Mouse (Mus musculus) neural tube, embryonic 14.5 days (tissue): ENCODE results near the gene D430042O09Rik. TPM values are rescaled to one million over a fixed set of nuclear protein-coding genes. Genes with fewer than 3 reads are reported as not detected.

Source experiments
- ATAC-seq: fragments of 200-750 bp; cut with Nextera tagmentation; 2 replicates; pipeline ENCODE4 v1.8.0; 2017; ENCODE audit warnings: low read depth, mild to moderate bottlenecking, moderate TSS enrichment, moderate library complexity
- H3K27ac ChIP-seq: fragments of 300-500 bp; sonication (generic); 2 replicates; pipeline ENCODE4 v1.5.1; 2014; ENCODE audit warnings: low read depth, mild to moderate bottlenecking, control low read depth, low read length, moderate library complexity, mixed read lengths
- H3K27me3 ChIP-seq: fragments of 300-500 bp; sonication (generic); 2 replicates; pipeline ENCODE4 v1.6.1; 2014; ENCODE audit warnings: low read length; ENCODE audit not compliant: control insufficient read depth, insufficient read depth
- H3K36me3 ChIP-seq: fragments of 300-500 bp; sonication (generic); 2 replicates; pipeline ENCODE4 v1.6.1; 2014; ENCODE audit warnings: low read length, mixed read lengths; ENCODE audit not compliant: control insufficient read depth, insufficient read depth
- H3K4me1 ChIP-seq: fragments of 300-500 bp; sonication (generic); 2 replicates; pipeline ENCODE4 v1.6.1; 2014; ENCODE audit warnings: low read length; ENCODE audit not compliant: control insufficient read depth, insufficient read depth
- H3K4me2 ChIP-seq: fragments of 300-500 bp; sonication (generic); 2 replicates; pipeline ENCODE4 v1.6.1; 2014; ENCODE audit warnings: mild to moderate bottlenecking, low read depth, low read length, control low read depth
- H3K4me3 ChIP-seq: fragments of 300-500 bp; sonication (generic); 2 replicates; pipeline ENCODE4 v1.5.1; 2014; ENCODE audit warnings: low read depth, low read length, control low read depth, mixed read lengths
- H3K9ac ChIP-seq: fragments of 300-500 bp; sonication (generic); replicated peaks from 2 replicates; pipeline ENCODE4 v1.6.1; 2014; ENCODE audit warnings: low read depth, mild to moderate bottlenecking, control low read depth, low read length, mixed read lengths
- H3K9me3 ChIP-seq: fragments of 300-500 bp; sonication (generic); 2 replicates; pipeline ENCODE4 v1.6.1; 2016; ENCODE audit warnings: low read length; ENCODE audit not compliant: control insufficient read depth
- WGBS: fragments of 180-500 bp; shearing (Covaris S2); extraction: QIAGEN DNeasy Blood & Tissue Kit; methylation state at CpG from one replicate; pipeline ENCODE4 v1.1.7; 2014; 5-methylcytosine and 5-hydroxymethylcytosine counted together
- polyA plus RNA-seq: library from polyadenylated mRNA; unstranded; fragments of >200 nt; fragmentation: Nextera tagmentation; extraction: Ambion mirVana; gene quantifications from 2 replicates; pipeline ENCODE4 v1.2.1, GENCODE M21; 2014

The D430042O09Rik gene
- polyA plus RNA-seq, 1 experiment from 2014 or later: 6.8 TPM

DNA sequence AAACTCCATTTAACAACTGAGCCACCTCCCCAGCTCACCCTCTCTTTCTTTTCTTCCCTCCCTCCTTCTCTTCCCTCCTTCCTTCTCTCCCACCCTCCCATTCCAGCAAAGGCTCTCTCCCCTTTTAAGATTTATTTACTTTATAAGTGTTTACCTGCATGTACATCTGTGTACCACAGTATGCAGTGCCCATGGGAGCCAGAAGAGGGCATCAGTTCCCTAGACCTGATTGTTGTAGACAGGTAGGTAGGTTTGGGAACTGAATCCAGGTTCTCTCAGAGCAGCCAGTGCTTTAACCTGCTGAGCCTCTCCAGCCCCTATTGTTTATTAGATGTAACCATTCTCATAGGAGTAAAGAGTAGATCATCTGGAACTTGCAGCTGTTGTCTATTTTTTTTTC, 14.4 kb downstream of the D430042O09Rik start:
- no peak for ATAC-seq
- Histone ChIP-seq H3K4me2 (no peak overlapping the region), H3K4me1 (peaks cover 3% of the 10 kb centered on the region; the same call in 1 of the 2 replicates), H3K9ac (no peak overlapping the region), H3K27me3 (no peaks in the 10 kb centered on the region), H3K4me3 (no peak overlapping the region), H3K27ac (no peak overlapping the region), H3K36me3 (no peaks in the 10 kb centered on the region), H3K9me3 (no peaks in the 10 kb centered on the region)

DNA sequence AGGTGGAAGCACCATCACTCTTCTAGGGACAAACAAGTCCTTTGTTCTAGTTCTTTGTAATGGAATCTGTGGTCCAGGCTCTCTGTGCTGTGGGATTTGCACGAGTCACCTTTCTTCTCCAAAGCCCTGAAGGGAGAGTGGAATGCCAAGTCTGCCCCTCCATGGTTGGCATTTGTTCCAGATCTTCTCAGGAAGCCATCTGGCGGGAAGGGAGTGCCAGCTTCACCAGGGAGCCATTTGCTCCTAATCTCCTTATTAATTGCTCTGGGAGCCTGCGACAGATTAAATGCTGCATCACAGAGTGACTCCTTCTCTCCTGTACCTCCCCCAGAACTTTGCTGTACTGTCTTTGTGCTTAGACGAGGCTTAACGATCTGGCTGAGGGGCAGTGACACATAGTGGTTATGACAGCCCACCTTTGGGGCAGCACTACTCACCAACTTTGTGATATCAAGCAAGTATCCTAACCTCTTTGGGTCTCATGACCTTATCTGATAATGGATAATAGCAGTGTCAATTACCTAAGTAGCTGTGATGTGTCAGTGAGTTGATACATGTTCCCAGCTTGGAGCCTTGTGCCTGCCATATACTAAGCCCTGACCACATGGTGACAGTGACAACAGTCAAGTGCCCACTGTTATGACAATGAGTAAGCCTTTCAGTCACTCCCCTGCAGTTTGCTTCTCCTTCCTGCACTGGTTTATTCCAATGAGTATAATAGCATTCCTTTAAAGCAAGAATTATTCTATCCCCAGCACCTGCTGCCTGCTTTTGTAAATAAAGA, 15.7 kb downstream of the D430042O09Rik start:
- H3K4me3 ChIP-seq: no peak overlapping the region
- ATAC-seq: no peak
- no peak overlapping the region for H3K4me2 ChIP-seq
- 27% methylated on average over 5 of the region's 5 CpGs for WGBS
- H3K27me3 ChIP-seq: no peaks in the 10 kb centered on the region
- H3K4me1 ChIP-seq: peaks cover 3% of the 10 kb centered on the region; the same call in 1 of the 2 replicates
- H3K9ac ChIP-seq: no peak overlapping the region
- H3K36me3 ChIP-seq: no peaks in the 10 kb centered on the region
- no peaks in the 10 kb centered on the region for H3K9me3 ChIP-seq
- H3K27ac ChIP-seq: no peak overlapping the region

DNA sequence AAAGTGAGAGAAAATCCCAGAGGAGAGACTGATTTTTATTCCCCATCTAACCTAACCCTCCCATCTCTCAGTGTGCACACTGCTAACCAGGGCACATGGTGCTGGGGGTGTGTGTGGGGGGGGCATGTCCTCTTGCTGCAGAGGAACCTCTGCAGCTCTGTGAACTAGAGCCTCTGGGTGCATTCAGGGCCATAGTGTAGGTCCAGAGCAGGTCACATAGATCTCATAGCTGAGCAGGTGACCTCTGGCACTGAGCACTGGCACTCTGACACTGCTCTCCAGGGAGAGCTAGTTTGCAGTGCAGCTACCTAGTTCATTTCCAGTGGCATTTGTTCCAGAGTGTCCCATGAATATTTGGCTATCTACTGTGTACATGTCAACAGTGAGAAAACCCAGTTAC, 24.0 kb downstream of the D430042O09Rik start:
- H3K4me1 ChIP-seq: no peaks in the 10 kb centered on the region
- H3K27me3 ChIP-seq: no peaks in the 10 kb centered on the region
- no peak; the same call in 1 of the 2 replicates for ATAC-seq
- H3K36me3 ChIP-seq: no peaks in the 10 kb centered on the region
- no peak overlapping the region for H3K4me3 ChIP-seq
- no peaks in the 10 kb centered on the region for H3K9me3 ChIP-seq
- H3K9ac ChIP-seq: no peak overlapping the region
- no peak overlapping the region for H3K27ac ChIP-seq
- H3K4me2 ChIP-seq: no peak overlapping the region

DNA sequence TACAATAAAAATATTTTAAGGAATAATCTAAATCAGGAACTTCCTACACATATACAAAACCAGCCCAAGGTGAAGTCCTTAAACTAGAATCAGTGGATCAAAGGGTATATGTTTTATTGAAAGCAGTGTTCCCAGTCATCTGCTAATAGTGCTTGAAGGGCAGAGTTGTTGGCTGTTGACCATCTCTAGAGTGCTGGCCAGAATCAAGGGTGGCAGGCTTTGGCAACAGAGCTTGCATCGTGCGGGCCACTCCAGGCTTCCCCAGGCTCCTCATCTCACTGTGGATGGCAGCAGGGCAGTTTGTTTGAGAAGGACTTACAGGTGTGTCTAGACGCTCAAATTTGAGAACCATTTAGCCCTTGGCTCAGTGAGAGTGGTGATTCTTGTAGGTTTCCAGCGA, 26.1 kb downstream of the D430042O09Rik start:
- Histone ChIP-seq H3K27ac (no peak overlapping the region), H3K4me3 (no peak overlapping the region), H3K4me1 (no peaks in the 10 kb centered on the region), H3K9me3 (no peaks in the 10 kb centered on the region), H3K4me2 (no peak overlapping the region), H3K27me3 (no peaks in the 10 kb centered on the region), H3K36me3 (no peaks in the 10 kb centered on the region), H3K9ac (no peak overlapping the region)
- no peak for ATAC-seq
- 99% methylated on average over 4 of the region's 4 CpGs for WGBS

DNA sequence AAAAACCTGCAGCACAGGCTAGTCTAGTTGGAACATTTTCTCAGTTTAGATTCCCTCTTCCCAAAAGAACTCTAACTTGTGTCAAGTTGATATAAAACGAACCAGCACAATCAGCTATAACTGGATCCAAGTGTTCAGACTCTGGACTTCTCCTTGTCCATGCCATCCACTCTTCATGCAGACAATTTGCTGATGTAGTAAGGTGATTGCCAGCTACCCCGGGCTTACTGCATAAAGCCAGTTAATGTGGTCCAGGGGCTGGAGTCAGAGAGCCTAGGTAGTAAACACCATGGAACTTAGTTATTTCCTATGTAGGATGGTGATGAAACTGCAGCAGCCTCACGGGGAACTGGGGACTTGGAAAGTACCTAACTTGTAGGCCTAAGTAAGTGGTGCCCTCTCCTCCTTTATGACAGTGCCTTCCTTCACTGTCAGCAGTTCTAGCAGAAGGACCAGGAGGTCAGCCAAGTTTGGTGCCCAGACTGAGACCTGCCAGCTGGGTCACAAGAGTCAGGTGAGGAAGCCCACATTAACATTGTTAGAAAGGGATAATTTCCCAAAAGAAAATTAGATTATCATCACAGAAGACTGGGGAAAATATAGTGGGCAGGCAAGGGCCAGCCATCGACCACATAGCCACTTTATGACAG, 28.8 kb downstream of the D430042O09Rik start:
- Histone ChIP-seq H3K4me3 (no peak overlapping the region), H3K9me3 (no peaks in the 10 kb centered on the region), H3K36me3 (no peaks in the 10 kb centered on the region), H3K9ac (no peak overlapping the region), H3K27ac (no peak overlapping the region), H3K27me3 (no peaks in the 10 kb centered on the region), H3K4me1 (no peaks in the 10 kb centered on the region), H3K4me2 (no peak overlapping the region)
- ATAC-seq: no peak
- 91% methylated on average over 4 of the region's 4 CpGs for WGBS

DNA sequence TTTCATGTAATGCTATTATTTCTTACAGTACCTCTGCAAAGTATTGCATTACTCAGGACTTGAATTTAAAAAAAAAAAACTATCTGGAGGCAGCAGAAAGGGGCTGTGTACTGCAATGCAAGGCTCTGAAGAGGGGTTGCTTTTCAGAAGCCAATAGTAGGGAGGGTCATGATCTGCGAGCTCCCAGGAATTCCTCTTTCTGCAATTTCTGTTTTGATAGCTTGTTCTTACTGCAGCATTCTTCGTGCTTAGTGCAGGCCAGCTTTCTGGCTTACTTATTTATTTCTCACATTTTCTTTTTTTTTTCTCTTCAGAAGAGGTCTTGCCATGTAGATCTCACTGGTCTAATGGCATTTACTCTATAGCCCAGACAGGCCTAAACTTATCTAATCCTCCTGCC, 32.8 kb downstream of the D430042O09Rik start:
- no peak for ATAC-seq
- no peaks in the 10 kb centered on the region for H3K9me3 ChIP-seq
- H3K27ac ChIP-seq: no peak overlapping the region
- no peak overlapping the region for H3K4me3 ChIP-seq
- H3K4me2 ChIP-seq: no peak overlapping the region
- H3K4me1 ChIP-seq: no peaks in the 10 kb centered on the region
- 88% methylated on average over 2 of the region's 2 CpGs for WGBS
- H3K36me3 ChIP-seq: no peaks in the 10 kb centered on the region
- H3K9ac ChIP-seq: no peak overlapping the region
- no peaks in the 10 kb centered on the region for H3K27me3 ChIP-seq

DNA sequence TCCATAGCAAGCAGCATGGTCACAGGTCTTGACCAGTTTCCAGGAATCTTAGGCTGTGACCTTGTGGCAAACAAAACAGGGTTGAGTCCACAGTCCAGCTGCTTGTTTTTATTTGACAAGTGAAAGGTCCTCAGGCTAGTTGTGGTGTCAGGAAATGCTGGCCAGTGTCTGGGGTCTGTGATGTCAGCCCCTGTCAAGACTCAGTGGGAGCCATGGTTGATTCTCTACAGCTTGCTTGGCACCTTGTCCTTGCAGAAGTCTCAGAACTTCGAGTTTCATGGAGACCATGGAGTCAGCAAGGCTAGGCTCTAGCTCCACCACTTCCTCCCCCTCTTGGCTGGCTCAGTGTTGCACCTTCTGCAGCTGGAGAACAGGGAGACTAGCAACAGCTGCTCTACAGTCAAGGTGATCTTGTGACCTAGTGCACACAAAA, 33.6 kb downstream of the D430042O09Rik start:
- Histone ChIP-seq H3K27ac (no peak overlapping the region), H3K36me3 (no peaks in the 10 kb centered on the region), H3K9ac (no peak overlapping the region), H3K4me2 (no peak overlapping the region), H3K4me3 (no peak overlapping the region), H3K27me3 (no peaks in the 10 kb centered on the region), H3K9me3 (no peaks in the 10 kb centered on the region), H3K4me1 (no peaks in the 10 kb centered on the region)
- no peak for ATAC-seq
- WGBS: 69% methylated on average over 1 of the region's 1 CpGs

DNA sequence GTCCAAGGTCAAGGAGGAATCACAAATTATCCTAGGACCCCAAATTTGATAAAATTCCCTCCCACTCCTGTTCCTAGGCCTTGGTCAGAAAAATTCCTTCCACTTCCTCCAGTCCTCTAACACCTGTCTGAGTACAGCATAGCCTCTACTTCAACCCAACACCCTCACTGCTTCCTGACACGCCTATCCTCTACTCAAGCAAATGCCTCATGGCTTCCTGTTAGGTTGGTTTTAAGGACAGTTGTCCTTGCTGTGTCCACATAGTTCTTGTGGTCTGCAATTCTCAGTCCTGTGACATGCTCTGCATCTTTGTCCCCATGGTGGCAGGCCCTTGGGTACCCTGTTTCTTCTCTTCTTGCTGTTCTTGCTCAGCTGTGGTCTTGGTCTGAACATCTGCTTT, 37.1 kb downstream of the D430042O09Rik start:
- H3K9me3 ChIP-seq: no peaks in the 10 kb centered on the region
- 86% methylated on average over 1 of the region's 1 CpGs for WGBS
- no peak for ATAC-seq

DNA sequence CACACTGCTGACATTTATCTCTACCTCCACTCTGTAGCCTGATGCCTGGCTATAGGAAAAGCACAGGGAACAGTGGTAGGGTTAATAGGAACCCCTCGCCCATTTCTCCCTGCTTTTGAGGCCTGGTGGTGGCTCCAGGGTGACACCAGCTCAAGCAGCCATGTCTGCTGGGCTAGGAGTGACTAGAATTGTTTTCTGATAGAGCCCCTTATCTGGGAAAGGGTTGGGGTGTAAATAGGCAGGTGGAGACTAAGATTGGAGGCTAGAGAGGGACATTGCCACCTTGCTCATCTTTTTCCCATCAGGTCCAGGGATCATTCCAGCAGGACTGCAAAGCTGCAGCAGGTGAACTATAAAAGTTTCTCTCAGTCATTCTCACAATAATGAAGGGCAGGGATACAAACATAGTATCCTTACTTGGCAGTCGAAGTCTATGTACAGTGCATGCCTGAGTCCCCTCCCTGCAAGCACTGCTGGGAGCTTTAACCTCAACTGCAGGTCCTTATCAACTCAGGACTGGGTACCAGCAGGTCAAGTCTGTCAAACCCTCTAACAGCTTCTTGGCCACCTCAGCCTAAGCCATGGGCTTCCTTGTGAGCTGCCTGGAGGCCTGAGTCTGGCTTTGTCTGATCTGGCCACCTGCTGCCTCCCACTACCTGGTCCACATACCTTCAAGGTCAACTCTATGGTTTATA, 39.1 kb downstream of the D430042O09Rik start:
- WGBS: 95% methylated on average over 2 of the region's 2 CpGs
- ATAC-seq: no peak

More for the DNA sequence above, 37.1 kb downstream of the D430042O09Rik start:
- Histone ChIP-seq H3K36me3 (no peaks in the 10 kb centered on the region), H3K27ac (no peak overlapping the region), H3K9ac (no peak overlapping the region), H3K27me3 (no peaks in the 10 kb centered on the region), H3K4me3 (no peak overlapping the region), H3K4me2 (no peak overlapping the region), H3K4me1 (no peaks in the 10 kb centered on the region)

More for the DNA sequence above, 39.1 kb downstream of the D430042O09Rik start:
- Histone ChIP-seq H3K4me2 (no peak overlapping the region), H3K9me3 (no peaks in the 10 kb centered on the region), H3K27me3 (no peaks in the 10 kb centered on the region), H3K36me3 (no peaks in the 10 kb centered on the region), H3K4me1 (no peaks in the 10 kb centered on the region), H3K9ac (no peak overlapping the region), H3K4me3 (no peak overlapping the region), H3K27ac (no peak overlapping the region)
